Mouse (Mus musculus): ENCODE data around the gene Myo1c. TPM values are rescaled to one million over a fixed set of nuclear protein-coding genes. Genes with fewer than 3 reads are reported as not detected.

Gene Myo1c
- total RNA-seq, 2 experiments from 2014 or later, result 119 to 132 TPM

DNA sequence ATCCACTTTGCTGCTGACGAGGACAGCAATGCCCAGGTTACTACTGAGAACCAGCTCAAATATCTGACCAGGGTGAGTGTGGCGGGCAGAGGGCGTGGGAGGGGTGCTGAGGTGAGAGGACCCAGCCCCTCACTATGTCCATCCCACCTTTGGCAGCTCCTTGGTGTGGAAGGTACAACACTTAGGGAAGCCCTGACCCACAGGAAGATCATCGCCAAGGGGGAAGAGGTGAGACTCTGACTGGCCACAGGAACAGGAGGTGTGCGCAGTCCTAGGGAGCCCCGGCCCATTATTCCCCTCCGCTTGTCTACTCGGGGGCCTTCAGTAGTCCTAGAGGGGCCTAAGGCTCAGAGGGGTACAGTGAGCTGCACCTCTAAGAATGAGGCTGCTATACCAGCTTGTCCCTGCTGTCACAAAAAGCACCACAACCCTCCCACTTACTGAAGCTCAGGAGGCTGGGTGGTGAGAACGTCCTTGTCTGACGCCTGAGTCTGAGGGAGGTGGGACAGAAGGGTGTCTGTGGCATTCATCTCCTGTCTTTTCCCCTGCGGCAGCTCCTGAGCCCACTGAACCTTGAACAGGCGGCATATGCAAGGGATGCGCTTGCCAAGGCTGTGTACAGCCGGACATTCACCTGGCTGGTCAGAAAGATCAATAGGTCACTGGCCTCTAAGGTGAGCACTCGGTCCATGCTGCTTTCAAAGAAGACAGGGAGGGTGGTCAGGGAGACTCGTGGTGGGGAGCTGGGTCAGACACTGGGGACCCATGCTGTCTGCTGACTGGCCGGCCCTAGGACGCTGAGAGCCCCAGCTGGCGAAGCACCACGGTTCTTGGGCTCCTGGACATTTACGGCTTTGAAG, 10.9 kb downstream of the Myo1c start:
- DNase-seq (ENCODE audit: low spot score), result no peak
- intact Hi-C loops (cut with DNase I), result no loop called here

DNA sequence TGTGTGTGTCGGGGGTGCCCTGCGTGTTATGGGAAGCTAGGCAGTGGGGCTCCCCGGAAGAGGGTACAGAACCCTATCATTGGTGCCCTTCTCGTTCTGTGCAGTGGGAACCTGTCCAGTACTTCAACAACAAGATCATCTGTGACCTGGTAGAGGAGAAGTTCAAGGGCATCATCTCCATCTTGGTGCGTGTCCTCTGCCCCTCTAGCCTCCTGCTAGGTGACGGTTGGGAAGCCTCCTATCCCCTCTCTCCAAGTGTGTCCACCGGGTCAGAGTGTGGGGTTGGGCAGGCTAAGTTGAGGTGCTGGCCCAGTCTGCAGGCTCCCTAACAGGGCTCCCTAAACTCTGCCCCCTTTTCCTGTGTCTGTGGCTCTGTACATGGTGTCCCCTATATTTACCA, 11.8 kb downstream of the Myo1c start:
- intact Hi-C loops (cut with DNase I), result no loop called here
- DNase-seq (ENCODE audit: low spot score), result no peak

DNA sequence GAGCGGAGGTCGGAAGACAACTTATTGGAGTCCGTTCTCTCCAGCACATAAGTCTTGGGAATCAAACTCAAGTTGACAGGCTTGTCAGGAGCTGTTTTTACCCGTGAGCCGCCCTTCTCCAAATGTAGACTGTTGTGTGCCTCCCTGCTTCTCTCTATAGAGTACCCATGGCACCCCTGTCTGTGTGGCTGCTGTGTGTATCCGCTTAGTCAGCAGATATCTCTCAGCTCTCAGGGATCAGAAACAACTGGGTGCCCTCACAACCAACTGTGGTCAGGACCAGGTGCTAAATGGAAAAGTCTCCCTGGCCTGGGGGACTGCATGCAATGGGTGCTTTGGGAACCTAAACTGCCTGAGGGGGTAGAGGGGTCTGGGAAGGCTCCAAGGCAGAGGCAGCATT, 16.0 kb downstream of the Myo1c start:
- intact Hi-C loops (cut with DNase I), result no loop called here
- DNase-seq (ENCODE audit: low spot score), result no peak

DNA sequence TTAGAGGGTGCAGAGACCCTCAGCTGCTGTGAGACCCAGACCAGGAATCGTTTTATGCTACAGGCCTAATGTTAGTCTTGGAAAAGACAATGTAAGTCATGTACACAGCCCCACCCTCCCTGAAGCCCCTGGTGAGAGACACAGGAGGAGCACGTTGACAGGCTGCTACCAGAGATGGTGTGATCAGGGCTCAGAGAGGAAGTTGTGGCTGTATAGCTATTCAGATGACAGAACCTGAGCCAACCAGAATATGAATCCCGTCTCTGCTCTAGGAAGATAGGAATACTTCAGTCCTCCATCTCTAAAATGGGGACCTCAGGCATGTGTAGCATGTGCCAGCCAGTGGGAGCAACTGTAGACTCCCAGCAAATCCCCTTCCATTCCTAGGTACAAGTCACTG, 18.3 kb downstream of the Myo1c start:
- no peak for DNase-seq (ENCODE audit: low spot score)
- intact Hi-C loops (cut with DNase I), result no loop called here

- no peak for DNase-seq (ENCODE audit: low spot score)
- intact Hi-C loops (cut with DNase I), result no loop called here
These were observed 19.0 kb downstream of the Myo1c start for GRCm38 (mm10) chr11:75669176-75669852.

DNA sequence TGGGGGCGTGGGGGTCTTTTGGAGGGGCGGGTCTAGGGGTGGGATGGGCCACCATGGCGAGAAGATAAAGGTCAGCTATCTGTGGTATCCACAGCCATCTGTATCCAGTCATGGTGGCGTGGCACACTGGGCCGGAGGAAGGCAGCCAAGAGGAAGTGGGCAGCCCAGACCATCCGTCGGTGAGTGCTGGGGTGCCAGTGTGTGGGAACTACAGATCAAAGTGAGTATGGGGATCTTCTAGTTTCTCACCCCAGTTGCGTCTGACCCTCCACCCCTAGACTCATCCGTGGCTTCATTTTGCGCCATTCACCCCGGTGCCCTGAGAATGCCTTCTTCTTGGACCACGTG, 19.5 kb downstream of the Myo1c start:
- intact Hi-C loops (cut with DNase I), result no loop called here
- no peak for DNase-seq (ENCODE audit: low spot score)

DNA sequence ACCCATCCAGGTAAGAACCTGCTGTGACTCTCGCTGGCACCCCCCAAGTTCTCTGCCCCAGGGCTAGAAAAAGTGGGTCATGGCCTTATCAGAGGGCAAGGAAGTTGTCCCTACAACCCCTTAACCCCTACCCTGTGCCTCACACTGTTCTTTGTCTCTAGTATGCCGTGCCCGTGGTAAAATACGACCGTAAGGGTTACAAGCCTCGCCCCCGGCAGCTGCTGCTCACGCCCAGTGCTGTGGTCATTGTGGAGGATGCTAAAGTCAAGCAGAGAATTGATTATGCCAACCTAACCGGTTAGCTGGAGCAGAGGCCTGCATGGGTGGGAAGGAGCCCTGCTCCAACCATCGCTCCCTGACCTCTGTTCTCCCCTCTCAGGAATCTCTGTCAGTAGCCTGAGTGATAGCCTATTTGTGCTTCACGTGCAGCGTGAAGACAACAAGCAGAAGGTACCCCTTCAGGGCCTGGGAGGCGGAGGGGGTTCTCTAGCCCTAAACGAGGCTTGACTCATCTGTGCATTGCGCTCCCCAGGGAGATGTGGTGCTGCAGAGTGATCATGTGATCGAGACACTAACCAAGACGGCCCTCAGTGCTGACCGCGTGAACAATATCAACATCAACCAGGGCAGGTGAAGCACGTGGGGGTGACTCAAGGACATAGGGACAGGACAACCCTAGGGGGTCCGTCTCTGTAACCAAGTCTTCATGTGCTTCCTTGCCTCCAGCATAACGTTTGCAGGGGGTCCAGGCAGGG, 21.3 kb downstream of the Myo1c start:
- intact Hi-C loops (cut with DNase I), result no loop called here
- DNase-seq (ENCODE audit: low spot score), result no peak

DNA sequence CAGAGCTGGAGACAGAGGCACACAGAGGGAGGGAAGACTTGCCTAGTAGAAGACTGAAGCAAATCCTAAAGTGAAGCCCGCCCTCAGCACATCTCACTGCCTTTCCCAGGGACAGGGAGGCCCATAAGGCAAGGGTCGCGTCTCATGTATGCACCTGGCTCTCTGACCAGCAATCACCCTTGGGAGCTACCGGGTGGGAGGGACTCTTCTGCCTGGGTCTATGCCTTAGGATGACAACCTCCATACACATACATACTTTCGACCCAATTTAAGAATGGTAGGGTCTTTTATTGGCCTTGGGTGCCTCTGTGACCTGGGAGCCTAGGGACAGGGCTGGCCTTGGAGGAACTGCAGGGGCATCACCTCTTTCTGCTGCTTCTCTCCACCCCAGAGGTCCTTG, 23.1 kb downstream of the Myo1c start:
- intact Hi-C loops (cut with DNase I), result no loop called here
- no peak for DNase-seq (ENCODE audit: low spot score)

DNA sequence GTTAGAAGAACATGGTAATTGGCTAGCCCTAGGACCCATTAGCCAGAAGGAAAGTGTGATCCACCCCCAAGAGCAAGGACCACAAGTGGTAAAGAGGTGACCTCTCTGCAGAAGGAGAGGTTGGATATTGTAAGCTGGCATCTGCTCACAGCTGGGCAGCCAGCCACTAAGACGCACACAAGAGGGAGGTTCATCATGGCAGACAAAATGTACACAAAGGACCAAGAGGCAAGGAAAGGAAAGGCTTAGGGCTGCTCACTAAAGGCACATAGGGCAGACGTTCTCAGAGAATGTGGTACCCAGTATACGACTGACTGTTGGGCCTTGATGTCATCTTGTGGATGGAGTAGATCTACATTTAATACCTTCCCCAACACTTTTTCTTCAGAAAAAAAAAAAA, 24.6 kb downstream of the Myo1c start:
- no peak for DNase-seq (ENCODE audit: low spot score)
- intact Hi-C loops (cut with DNase I), result loop anchor here (5.0 kb wide), 1 partner anchor 43 kb away; the partner anchor contains the start of gene Inpp5k

DNA sequence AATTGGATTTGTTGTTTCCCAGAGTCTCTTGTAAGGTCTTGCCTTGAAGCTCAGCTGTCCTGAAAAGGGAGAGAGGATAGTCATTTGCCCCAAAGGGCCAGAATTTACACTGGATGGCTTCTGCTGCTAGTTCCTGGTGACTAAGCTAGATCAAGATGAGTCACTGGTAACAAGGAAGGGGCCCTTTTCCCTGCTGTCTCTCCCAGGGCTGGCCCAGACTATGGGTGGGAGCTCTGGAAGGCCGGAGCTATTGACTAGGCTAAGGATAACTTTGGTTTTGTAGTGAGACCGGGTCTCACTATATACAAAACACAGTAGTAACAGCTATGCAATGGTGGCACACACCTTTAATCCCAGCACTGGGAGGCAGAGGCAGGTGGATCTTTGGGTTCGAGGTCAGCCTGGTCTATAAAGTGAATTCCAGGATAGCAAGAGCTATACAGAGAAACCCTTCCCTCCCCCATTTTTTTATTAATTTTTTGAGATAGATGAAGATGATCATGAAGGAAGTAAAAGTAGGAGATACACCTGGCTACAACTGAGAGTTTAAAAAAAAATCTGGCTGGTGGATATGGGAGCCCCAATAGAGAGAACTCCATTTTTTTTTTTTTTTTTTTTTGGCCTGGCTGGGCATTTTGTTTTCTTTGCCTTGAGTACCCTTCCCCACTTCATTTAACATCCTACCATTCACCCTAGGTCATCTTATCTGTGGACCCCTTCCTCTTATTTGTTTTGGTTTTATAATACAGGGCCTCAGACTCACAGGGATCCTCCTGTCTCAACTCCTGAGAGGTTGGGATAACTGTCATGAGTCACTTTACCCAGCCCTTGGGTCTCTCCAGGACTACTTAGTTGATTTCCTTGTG, 27.8 kb downstream of the Myo1c start:
- intact Hi-C loops (cut with DNase I), result loop anchor here (1.0 to 5.0 kb wide), 2 partner anchors 24 to 46 kb away; partner anchors contain the start of gene Inpp5k
- DNase-seq (ENCODE audit: low spot score), result no peak

DNA sequence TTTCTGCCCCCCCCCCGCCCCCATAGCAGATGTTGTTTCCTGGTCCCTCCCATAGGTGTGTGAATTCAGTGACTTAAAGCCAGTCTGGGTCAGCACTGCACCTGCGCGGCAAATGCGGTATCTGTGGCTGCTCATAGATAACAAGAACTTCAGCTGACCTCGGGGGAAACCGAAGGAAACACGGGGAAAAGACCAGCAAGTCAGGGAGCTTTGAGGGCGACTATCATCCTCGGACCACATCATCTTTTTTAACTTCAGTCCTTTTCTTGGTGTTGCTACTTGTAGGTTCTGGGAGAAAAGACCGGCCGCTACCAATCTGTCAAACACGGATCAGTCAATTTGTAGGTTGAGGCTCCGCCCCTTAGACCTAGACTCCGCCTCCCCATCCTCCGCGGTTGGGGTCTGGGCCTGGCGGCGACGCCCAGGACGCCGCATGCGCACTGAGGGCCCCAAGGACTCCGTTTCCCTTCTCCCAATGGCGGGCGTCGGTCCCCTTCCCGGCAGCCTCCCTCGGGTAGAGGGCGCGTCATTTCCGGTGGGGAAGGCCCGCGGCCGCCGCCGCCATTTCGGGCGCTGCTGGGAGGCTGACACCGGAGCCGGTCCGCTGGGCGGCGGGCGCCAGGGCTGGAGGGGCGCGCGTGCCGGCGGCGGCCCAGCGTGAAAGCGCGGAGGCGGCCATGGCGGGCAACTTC, 28.6 kb downstream of the Myo1c start, which contains the start of gene Crk:
TSS of gene Crk (plus strand) at position 513 of the 692 bp plus-strand sequence.
- DNase-seq (ENCODE audit: low spot score), result peak; percentile 97
- intact Hi-C loops (cut with DNase I), result loop anchor here (1.0 to 5.0 kb wide), 2 partner anchors 25 to 47 kb away; partner anchors contain the start of gene Inpp5k

DNA sequence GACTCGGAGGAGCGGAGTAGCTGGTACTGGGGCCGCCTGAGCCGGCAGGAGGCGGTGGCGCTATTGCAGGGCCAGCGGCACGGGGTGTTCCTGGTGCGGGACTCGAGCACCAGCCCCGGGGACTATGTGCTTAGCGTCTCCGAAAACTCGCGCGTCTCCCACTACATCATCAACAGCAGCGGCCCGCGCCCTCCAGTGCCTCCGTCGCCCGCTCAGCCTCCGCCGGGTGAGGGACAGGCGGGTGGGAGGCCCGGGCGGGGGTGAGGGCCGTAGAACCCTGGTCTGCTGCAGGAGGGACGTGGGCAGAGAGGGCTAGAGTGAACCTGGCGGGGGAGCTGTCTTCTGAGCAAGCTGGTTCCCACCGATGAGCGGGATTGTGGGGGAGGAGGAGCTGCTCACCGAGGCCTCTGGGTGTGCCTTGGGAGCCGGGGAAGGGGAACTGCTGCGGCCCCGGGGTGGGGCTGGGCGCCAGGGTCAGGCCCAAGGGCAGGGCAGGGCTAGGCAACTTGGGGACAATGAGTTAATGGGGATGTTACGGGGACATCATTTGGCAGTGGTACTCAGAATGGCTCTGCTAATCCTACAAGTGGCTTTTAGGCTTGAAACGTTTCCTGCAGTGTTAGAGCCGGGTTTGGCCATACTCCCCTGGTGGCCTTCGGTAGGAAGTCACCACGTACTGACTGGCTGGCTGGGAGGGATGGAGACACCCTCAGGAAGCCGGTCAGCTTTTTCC, 29.3 kb downstream of the Myo1c start:
- intact Hi-C loops (cut with DNase I), result loop anchor here (5.0 kb wide), 1 partner anchor 47 kb away; the partner anchor contains the start of gene Inpp5k
- DNase-seq (ENCODE audit: low spot score), result peak; percentile 55

DNA sequence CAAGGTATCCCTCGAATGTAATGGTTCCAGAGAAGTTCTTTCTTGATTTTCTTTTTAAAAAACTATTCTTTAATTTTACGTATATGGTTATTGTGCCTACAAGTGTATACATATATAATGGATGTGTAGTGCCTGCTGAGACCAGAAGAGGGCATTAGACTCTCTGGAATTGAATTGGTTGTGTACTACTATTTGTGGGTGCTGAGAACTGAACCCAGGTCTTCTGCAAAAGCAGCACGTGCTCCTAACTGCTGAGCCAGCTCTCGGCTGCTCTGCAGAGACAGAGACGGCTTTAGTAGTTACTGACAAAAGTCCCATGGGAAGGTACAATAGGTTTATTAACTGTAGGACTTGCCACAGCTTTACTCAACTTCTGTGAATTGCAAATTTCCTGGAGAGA, 34.2 kb downstream of the Myo1c start:
- intact Hi-C loops (cut with DNase I), result no loop called here
- no peak for DNase-seq (ENCODE audit: low spot score)

GRCm38 (mm10) chr11:75684956-75685355, 34.7 kb downstream of the Myo1c start:
- no peak for DNase-seq (ENCODE audit: low spot score)
- intact Hi-C loops (cut with DNase I), result no loop called here

GRCm38 (mm10) chr11:75687343-75687993, 37.2 kb downstream of the Myo1c start:
- DNase-seq (ENCODE audit: low spot score), result no peak
- intact Hi-C loops (cut with DNase I), result no loop called here

GRCm38 (mm10) chr11:75688132-75688531, 37.8 kb downstream of the Myo1c start:
- DNase-seq (ENCODE audit: low spot score), result no peak
- intact Hi-C loops (cut with DNase I), result no loop called here

- intact Hi-C loops (cut with DNase I), result no loop called here
- no peak for DNase-seq (ENCODE audit: low spot score)
These were observed 39.7 kb downstream of the Myo1c start for GRCm38 (mm10) chr11:75689977-75690376.

- no peak for DNase-seq (ENCODE audit: low spot score)
- intact Hi-C loops (cut with DNase I), result no loop called here
These were observed 40.7 kb downstream of the Myo1c start for GRCm38 (mm10) chr11:75691047-75691446.

Data from heart, postnatal 25 days (tissue).